ENCODE assay signal across 10 mouse cellular contexts in the genomic region with DNA sequence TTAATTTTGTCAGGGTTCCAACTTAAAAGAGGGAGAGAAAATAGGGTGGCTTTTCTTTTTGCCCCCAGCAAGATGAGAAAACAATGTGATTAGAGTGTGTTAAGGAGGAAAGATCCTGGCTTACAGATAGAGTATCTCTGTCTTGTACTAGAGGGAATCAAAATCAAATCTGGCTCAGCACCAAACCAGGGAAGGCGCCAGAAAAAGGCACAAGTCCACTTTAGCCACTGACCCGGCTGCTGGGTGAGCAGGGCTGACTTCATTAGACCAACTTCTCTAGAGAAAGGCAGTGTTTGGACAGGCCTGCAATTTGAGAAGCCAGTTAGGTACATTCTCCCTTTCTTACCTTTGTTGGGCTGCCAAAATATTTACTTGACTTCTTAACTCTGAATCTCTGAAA. TPM values are rescaled to one million over a fixed set of nuclear protein-coding genes. Genes with fewer than 3 reads are reported as not detected.
DNase-seq lines count a peak whose midpoint lies in the region; ATAC-seq and TF ChIP-seq lines count a peak whose summit lies in the region.
"Had no signal": no experiment of that assay in that cellular context is flagged by ENCODE, and none has a peak within 500 bp of the region (broad histone marks: within the 10 kb centered on the region; RNA-seq: fewer than 3 reads in every experiment).

No protein-coding gene starts in this region.

- 33% methylated on average over 2 of the region's 2 CpGs for WGBS in hindbrain, embryonic 16.5 days
- 61% methylated on average over 2 of the region's 2 CpGs for WGBS in olfactory bulb, adult 2 months

- H3K4me3 ChIP-seq in hindbrain, embryonic 16.5 days (ENCODE audit: low read length) = no peak overlapping the region
- H3K4me3 ChIP-seq in olfactory bulb, adult 2 months (ENCODE audit: insufficient read depth, low read depth, low read length) = no peak overlapping the region
- H3K4me3 ChIP-seq: heart, embryonic 15.5 days had no signal

- peak; percentile 64 for DNase-seq in gastrocnemius, adult 18-20 months (ENCODE audit: low spot score)
- no peak for DNase-seq in gastrocnemius, postnatal 4 days (ENCODE audit: low spot score in 2 of 2)
- DNase-seq in lung, postnatal 36 days = peak; percentile 40
- no peak for DNase-seq in lung, postnatal 4 days
- DNase-seq in right cerebral cortex, adult 18-20 months = no peak
- no peak for DNase-seq in frontal cortex, postnatal 14 days (ENCODE audit: low spot score in 2 of 2)
- DNase-seq: cerebellum, adult 8-10 months had no signal

- H3K36me3 ChIP-seq in hindbrain, embryonic 16.5 days (ENCODE audit: control insufficient read depth, insufficient read depth, low read length) = no peaks in the 10 kb centered on the region
- H3K36me3 ChIP-seq: heart, embryonic 15.5 days had no signal

- TF ChIP-seq CTCF in olfactory bulb, adult 2 months (IDR thresholded peaks at IDR 0.05; ENCODE audit: insufficient read depth, low read depth, low read length) = no peak

- H3K4me2 ChIP-seq in hindbrain, embryonic 16.5 days (ENCODE audit: low read length) = no peak overlapping the region
- H3K4me2 ChIP-seq: heart, embryonic 15.5 days had no signal

- no peak for TF ChIP-seq POLR2A in olfactory bulb, adult 2 months (IDR thresholded peaks at IDR 0.05; ENCODE audit: insufficient read depth, low read depth, low read length)

- H3K27me3 ChIP-seq in hindbrain, embryonic 16.5 days (replicated peaks; ENCODE audit: control insufficient read depth, insufficient read depth, low read length) = no peaks in the 10 kb centered on the region
- H3K27me3 ChIP-seq: heart, embryonic 15.5 days had no signal

- ATAC-seq in hindbrain, embryonic 16.5 days = no peak

- peak overlapping the region; percentile 45; the same call in 1 of the 2 replicates for H3K27ac ChIP-seq in hindbrain, embryonic 16.5 days (ENCODE audit: low read depth, low read length)
- peak overlapping the region; percentile 47; the same call in 1 of the 2 replicates for H3K27ac ChIP-seq in olfactory bulb, adult 2 months (ENCODE audit: insufficient read depth, low read depth, low read length)
- H3K27ac ChIP-seq: heart, embryonic 15.5 days had no signal

- H3K4me1 ChIP-seq in hindbrain, embryonic 16.5 days (ENCODE audit: control insufficient read depth, insufficient read depth, low read depth, low read length) = peaks cover 25% of the 10 kb centered on the region
- peaks cover 17% of the 10 kb centered on the region for H3K4me1 ChIP-seq in olfactory bulb, adult 2 months (ENCODE audit: control insufficient read depth, insufficient read depth, low read length)

- no peak overlapping the region for H3K9ac ChIP-seq in hindbrain, embryonic 16.5 days (ENCODE audit: low read depth, low read length)
- H3K9ac ChIP-seq: heart, embryonic 15.5 days had no signal

- H3K9me3 ChIP-seq in hindbrain, embryonic 16.5 days (ENCODE audit: control insufficient read depth, low read length) = no peaks in the 10 kb centered on the region
- H3K9me3 ChIP-seq: heart, embryonic 15.5 days had no signal

RNA-seq across cellular contexts. Expression of a gene that starts 57.6 kb away (rescaled TPM):
- total RNA-seq in gastrocnemius, adult 18-20 months (2021) = 10 to 100 TPM; 43.0 to 53.7 TPM
- 100 to 1,000 TPM in 1 of 2 experiments, 10 to 100 TPM in 1; 99.8 to 106 TPM for total RNA-seq in gastrocnemius, postnatal 4 days (2021)
- polyA plus RNA-seq in hindbrain, embryonic 16.5 days (2015; fragmentation: Nextera tagmentation; extraction: Ambion mirVana) = 4.8 and 7.1 TPM in 2 replicates
- polyA plus RNA-seq in olfactory bulb, adult 2 months (2012; ENCODE audit: insufficient read depth, insufficient read length, low replicate concordance, missing spikeins) = 126 TPM in 1 of 2 replicates, not detected in the other

Comparison
In these comparisons a context has a peak if more than half of its experiments do, and no peak if none do; other contexts are left out.
1. DNase-seq: peak in gastrocnemius, adult 18-20 months (single experiment) and lung, postnatal 36 days (single experiment); none in gastrocnemius, postnatal 4 days (0 of 2), lung, postnatal 4 days (0 of 2), right cerebral cortex, adult 18-20 months (single experiment) and frontal cortex, postnatal 14 days (0 of 2).